Mouse (Mus musculus): ENCODE results near the gene Fnbp1. TPM values are rescaled to one million over a fixed set of nuclear protein-coding genes. Genes with fewer than 3 reads are reported as not detected.
A peak's percentile ranks its signal among the peaks of the same experiment; 100 is the strongest.

Fnbp1 gene
- polyA plus RNA-seq, 1 experiment from 2014 or later, result 19.4 TPM

- Histone ChIP-seq H3K9ac (replicated peaks; ENCODE audit: low read length) (no peak overlapping the region), H3K27me3 (ENCODE audit: insufficient read depth, low read length) (no peaks in the 10 kb centered on the region), H3K4me3 (ENCODE audit: low read length) (no peak overlapping the region), H3K36me3 (ENCODE audit: insufficient read depth, low read length) (peaks cover 11% of the 10 kb centered on the region), H3K4me2 (replicated peaks; ENCODE audit: low read depth, low read length) (no peak overlapping the region), H3K4me1 (ENCODE audit: insufficient read depth, low read length) (peaks cover under 1% of the 10 kb centered on the region; the same call in 1 of the 2 replicates), H3K27ac (ENCODE audit: low read length) (no peak overlapping the region), H3K9me3 (ENCODE audit: low read length) (no peaks in the 10 kb centered on the region)
- WGBS, result 68% methylated on average over 4 of the region's 4 CpGs
- ATAC-seq (ENCODE audit: low FRiP score, low TSS enrichment), result no peak
Observed at GRCm38 (mm10) chr2:31081349-31081748, 60.5 kb downstream of the Fnbp1 start.

- 0 out of 2 replicates have a peak, but pooled peaks cover 5% of the 10 kb centered on the region for H3K4me1 ChIP-seq (ENCODE audit: insufficient read depth, low read length)
- no peak overlapping the region for H3K4me2 ChIP-seq (replicated peaks; ENCODE audit: low read depth, low read length)
- H3K36me3 ChIP-seq (ENCODE audit: insufficient read depth, low read length), result peaks cover 7% of the 10 kb centered on the region
- 89% methylated on average over 6 of the region's 6 CpGs for WGBS
- no peak for ATAC-seq (ENCODE audit: low FRiP score, low TSS enrichment)
- no peak overlapping the region for H3K4me3 ChIP-seq (ENCODE audit: low read length)
- no peak overlapping the region for H3K27ac ChIP-seq (ENCODE audit: low read length)
- H3K27me3 ChIP-seq (ENCODE audit: insufficient read depth, low read length), result no peaks in the 10 kb centered on the region
- H3K9me3 ChIP-seq (ENCODE audit: low read length), result no peaks in the 10 kb centered on the region
- H3K9ac ChIP-seq (replicated peaks; ENCODE audit: low read length), result no peak overlapping the region
Observed at GRCm38 (mm10) chr2:31079117-31079516, 62.7 kb downstream of the Fnbp1 start.

- 71% methylated on average over 5 of the region's 5 CpGs for WGBS
- no peak for ATAC-seq (ENCODE audit: low FRiP score, low TSS enrichment)
Observed at GRCm38 (mm10) chr2:31077574-31077973, 64.2 kb downstream of the Fnbp1 start.

GRCm38 (mm10) chr2:31076351-31077140, 65.3 kb downstream of the Fnbp1 start:
- H3K4me3 ChIP-seq (ENCODE audit: low read length), result no peak overlapping the region
- WGBS, result 92% methylated on average over 16 of the region's 16 CpGs
- no peak overlapping the region for H3K27ac ChIP-seq (ENCODE audit: low read length)
- H3K4me1 ChIP-seq (ENCODE audit: insufficient read depth, low read length), result 0 out of 2 replicates have a peak, but pooled peaks cover 5% of the 10 kb centered on the region
- no peak overlapping the region for H3K9ac ChIP-seq (replicated peaks; ENCODE audit: low read length)
- H3K9me3 ChIP-seq (ENCODE audit: low read length), result 0 out of 2 replicates have a peak, but pooled peaks cover 6% of the 10 kb centered on the region
- H3K36me3 ChIP-seq (ENCODE audit: insufficient read depth, low read length), result peaks cover 18% of the 10 kb centered on the region; the same call in 1 of the 2 replicates
- no peak for ATAC-seq (ENCODE audit: low FRiP score, low TSS enrichment)
- H3K27me3 ChIP-seq (ENCODE audit: insufficient read depth, low read length), result no peaks in the 10 kb centered on the region
- H3K4me2 ChIP-seq (replicated peaks; ENCODE audit: low read depth, low read length), result no peak overlapping the region

More at GRCm38 (mm10) chr2:31077574-31077973, 64.2 kb downstream of the Fnbp1 start:
- 0 out of 2 replicates have a peak, but pooled peaks cover 5% of the 10 kb centered on the region for H3K4me1 ChIP-seq (ENCODE audit: insufficient read depth, low read length)
- H3K4me3 ChIP-seq (ENCODE audit: low read length), result no peak overlapping the region
- H3K27ac ChIP-seq (ENCODE audit: low read length), result no peak overlapping the region
- H3K9ac ChIP-seq (replicated peaks; ENCODE audit: low read length), result no peak overlapping the region
- H3K9me3 ChIP-seq (ENCODE audit: low read length), result 0 out of 2 replicates have a peak, but pooled peaks cover 2% of the 10 kb centered on the region
- no peaks in the 10 kb centered on the region for H3K27me3 ChIP-seq (ENCODE audit: insufficient read depth, low read length)
- H3K36me3 ChIP-seq (ENCODE audit: insufficient read depth, low read length), result peaks cover 13% of the 10 kb centered on the region; the same call in 1 of the 2 replicates
- H3K4me2 ChIP-seq (replicated peaks; ENCODE audit: low read depth, low read length), result no peak overlapping the region

GRCm38 (mm10) chr2:31075836-31076235, 66.0 kb downstream of the Fnbp1 start:
- H3K9ac ChIP-seq (replicated peaks; ENCODE audit: low read length), result no peak overlapping the region
- no peak for ATAC-seq (ENCODE audit: low FRiP score, low TSS enrichment)
- H3K4me3 ChIP-seq (ENCODE audit: low read length), result no peak overlapping the region
- H3K9me3 ChIP-seq (ENCODE audit: low read length), result 0 out of 2 replicates have a peak, but pooled peaks cover 6% of the 10 kb centered on the region
- H3K36me3 ChIP-seq (ENCODE audit: insufficient read depth, low read length), result peaks cover 18% of the 10 kb centered on the region; the same call in 1 of the 2 replicates
- WGBS, result 44% methylated on average over 7 of the region's 7 CpGs
- H3K4me1 ChIP-seq (ENCODE audit: insufficient read depth, low read length), result 0 out of 2 replicates have a peak, but pooled peaks cover 5% of the 10 kb centered on the region
- H3K27me3 ChIP-seq (ENCODE audit: insufficient read depth, low read length), result no peaks in the 10 kb centered on the region
- H3K4me2 ChIP-seq (replicated peaks; ENCODE audit: low read depth, low read length), result no peak overlapping the region
- H3K27ac ChIP-seq (ENCODE audit: low read length), result 0 out of 2 replicates have a peak overlapping the region, but pooled peaks have one; percentile 10

- Histone ChIP-seq H3K4me1 (ENCODE audit: insufficient read depth, low read length) (0 out of 2 replicates have a peak, but pooled peaks cover 5% of the 10 kb centered on the region), H3K36me3 (ENCODE audit: insufficient read depth, low read length) (peaks cover 18% of the 10 kb centered on the region; the same call in 1 of the 2 replicates), H3K27ac (ENCODE audit: low read length) (no peak overlapping the region), H3K9ac (replicated peaks; ENCODE audit: low read length) (no peak overlapping the region), H3K4me2 (replicated peaks; ENCODE audit: low read depth, low read length) (no peak overlapping the region), H3K4me3 (ENCODE audit: low read length) (no peak overlapping the region), H3K9me3 (ENCODE audit: low read length) (0 out of 2 replicates have a peak, but pooled peaks cover 6% of the 10 kb centered on the region), H3K27me3 (ENCODE audit: insufficient read depth, low read length) (no peaks in the 10 kb centered on the region)
- 96% methylated on average over 2 of the region's 2 CpGs for whole genome bisulfite sequencing
- no peak for ATAC-seq (ENCODE audit: low FRiP score, low TSS enrichment)
Observed at GRCm38 (mm10) chr2:31075168-31075567, 66.6 kb downstream of the Fnbp1 start.

- no peak overlapping the region for H3K4me2 ChIP-seq (replicated peaks; ENCODE audit: low read depth, low read length)
- peak overlapping the region; percentile 93 for H3K27ac ChIP-seq (ENCODE audit: low read length)
- WGBS, result 94% methylated on average over 7 of the region's 7 CpGs
- H3K4me1 ChIP-seq (ENCODE audit: insufficient read depth, low read length), result peaks cover 27% of the 10 kb centered on the region
- no peak for ATAC-seq (ENCODE audit: low FRiP score, low TSS enrichment)
- H3K9ac ChIP-seq (replicated peaks; ENCODE audit: low read length), result no peak overlapping the region
- H3K4me3 ChIP-seq (ENCODE audit: low read length), result no peak overlapping the region
- peaks cover 20% of the 10 kb centered on the region; the same call in 1 of the 2 replicates for H3K36me3 ChIP-seq (ENCODE audit: insufficient read depth, low read length)
- H3K27me3 ChIP-seq (ENCODE audit: insufficient read depth, low read length), result no peaks in the 10 kb centered on the region
- H3K9me3 ChIP-seq (ENCODE audit: low read length), result 0 out of 2 replicates have a peak, but pooled peaks cover 6% of the 10 kb centered on the region
Observed at GRCm38 (mm10) chr2:31069506-31069905, 72.3 kb downstream of the Fnbp1 start.

GRCm38 (mm10) chr2:31069114-31069445, 72.7 kb downstream of the Fnbp1 start:
- H3K9ac ChIP-seq (replicated peaks; ENCODE audit: low read length), result no peak overlapping the region
- 73% methylated on average over 4 of the region's 4 CpGs for WGBS
- no peak overlapping the region for H3K4me2 ChIP-seq (replicated peaks; ENCODE audit: low read depth, low read length)
- ATAC-seq (ENCODE audit: low FRiP score, low TSS enrichment), result no peak
- H3K36me3 ChIP-seq (ENCODE audit: insufficient read depth, low read length), result peaks cover 20% of the 10 kb centered on the region; the same call in 1 of the 2 replicates
- H3K27ac ChIP-seq (ENCODE audit: low read length), result peak overlapping the region; percentile 93
- H3K4me3 ChIP-seq (ENCODE audit: low read length), result no peak overlapping the region
- H3K9me3 ChIP-seq (ENCODE audit: low read length), result 0 out of 2 replicates have a peak, but pooled peaks cover 6% of the 10 kb centered on the region
- H3K27me3 ChIP-seq (ENCODE audit: insufficient read depth, low read length), result no peaks in the 10 kb centered on the region
- peaks cover 27% of the 10 kb centered on the region for H3K4me1 ChIP-seq (ENCODE audit: insufficient read depth, low read length)

- peak overlapping the region; percentile 93 for H3K27ac ChIP-seq (ENCODE audit: low read length)
- no peak overlapping the region for H3K4me2 ChIP-seq (replicated peaks; ENCODE audit: low read depth, low read length)
- peaks cover 16% of the 10 kb centered on the region; the same call in 1 of the 2 replicates for H3K36me3 ChIP-seq (ENCODE audit: insufficient read depth, low read length)
- WGBS, result 10% methylated on average over 13 of the region's 13 CpGs
- peak; percentile 84 for ATAC-seq (ENCODE audit: low FRiP score, low TSS enrichment)
- H3K4me3 ChIP-seq (ENCODE audit: low read length), result no peak overlapping the region
- H3K9ac ChIP-seq (replicated peaks; ENCODE audit: low read length), result peak overlapping the region; percentile 51; the same call in 1 of the 2 replicates
- H3K9me3 ChIP-seq (ENCODE audit: low read length), result 0 out of 2 replicates have a peak, but pooled peaks cover 6% of the 10 kb centered on the region
- H3K4me1 ChIP-seq (ENCODE audit: insufficient read depth, low read length), result peaks cover 27% of the 10 kb centered on the region
- no peaks in the 10 kb centered on the region for H3K27me3 ChIP-seq (ENCODE audit: insufficient read depth, low read length)
Observed at GRCm38 (mm10) chr2:31068246-31069113, 73.3 kb downstream of the Fnbp1 start.
